Mouse (Mus musculus) neural tube, embryonic 12.5 days (tissue): ENCODE measurements around the gene Mup9. TPM values are rescaled to one million over a fixed set of nuclear protein-coding genes. Genes with fewer than 3 reads are reported as not detected.
"Not testable (repeated sequence)": the region's sequence is repeated elsewhere in the genome, so short reads cannot be mapped to it uniquely, and the experiment has no call there.

Experiments
- ATAC-seq: fragments of 200-750 bp; cut with Nextera tagmentation; 2 replicates; pipeline ENCODE4 v1.8.0; 2017; ENCODE audit warnings: low read depth, mild to moderate bottlenecking, moderate TSS enrichment, moderate library complexity; ENCODE audit not compliant: low FRiP score
- H3K27ac ChIP-seq: fragments of 300-500 bp; sonication (generic); 2 replicates; pipeline ENCODE4 v1.5.1; 2016
- H3K27me3 ChIP-seq: fragments of 300-500 bp; sonication (generic); replicated peaks from 2 replicates; pipeline ENCODE4 v1.6.1; 2016; ENCODE audit warnings: mild to moderate bottlenecking
- H3K36me3 ChIP-seq: fragments of 300-500 bp; sonication (generic); 2 replicates; pipeline ENCODE4 v1.6.1; 2016; ENCODE audit warnings: mild to moderate bottlenecking
- H3K4me1 ChIP-seq: fragments of 300-500 bp; sonication (generic); 2 replicates; pipeline ENCODE4 v1.6.1; 2016
- H3K4me2 ChIP-seq: fragments of 300-500 bp; sonication (generic); replicated peaks from 2 replicates; pipeline ENCODE4 v1.6.1; 2016; ENCODE audit warnings: mild to moderate bottlenecking
- H3K4me3 ChIP-seq: fragments of 300-500 bp; sonication (generic); 2 replicates; pipeline ENCODE4 v1.5.1; 2016
- H3K9ac ChIP-seq: fragments of 300-500 bp; sonication (generic); 2 replicates; pipeline ENCODE4 v1.6.1; 2016; ENCODE audit warnings: mild to moderate bottlenecking
- H3K9me3 ChIP-seq: fragments of 300-500 bp; sonication (generic); 2 replicates; pipeline ENCODE4 v1.6.1; 2016; ENCODE audit warnings: mild to moderate bottlenecking
- WGBS: fragments of 180-500 bp; shearing (Covaris S2); methylation state at CpG from one replicate; pipeline ENCODE4 v1.1.7; 2016; 5-methylcytosine and 5-hydroxymethylcytosine counted together
- polyA plus RNA-seq: library from polyadenylated mRNA; unstranded; fragments of >200 nt; fragmentation: Nextera tagmentation; extraction: Ambion mirVana; gene quantifications from 2 replicates; pipeline ENCODE4 v1.2.1, GENCODE M21; 2016

The Mup9 gene
- polyA plus RNA-seq = 1.0 and 2.7 TPM in 2 replicates

DNA sequence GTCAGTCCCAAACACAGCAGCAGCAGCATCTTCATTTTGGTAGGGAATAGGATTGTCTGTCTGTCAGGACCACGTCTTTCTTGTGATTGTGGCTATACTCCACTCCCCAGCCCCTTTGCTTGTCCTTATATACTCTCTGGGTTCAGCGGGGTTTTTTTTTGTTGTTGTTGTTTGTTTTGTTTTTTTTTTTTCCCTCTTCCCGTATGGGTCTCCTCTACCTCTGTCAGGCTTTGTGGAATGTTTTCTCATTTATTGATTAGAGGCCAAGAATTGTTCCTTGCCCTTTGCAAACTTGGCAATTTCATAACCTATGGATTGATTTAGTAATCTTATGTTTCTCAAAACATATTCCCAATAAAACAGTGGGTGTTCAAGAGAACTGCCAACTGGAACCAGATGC is at the start of gene Mup9:
Mup9 (minus strand) TSS at position 101 of the 400 bp plus-strand sequence.
- 85% methylated on average over 3 of the region's 3 CpGs for WGBS
- not testable (repeated sequence) for ATAC-seq

More for the DNA sequence above, at the start of gene Mup9:
- not testable (repeated sequence) for H3K36me3 ChIP-seq, H3K27me3 ChIP-seq, H3K4me1 ChIP-seq, H3K9me3 ChIP-seq, H3K4me3 ChIP-seq, H3K27ac ChIP-seq, H3K9ac ChIP-seq, H3K4me2 ChIP-seq

Other genes with a start within 250 kb of the Mup9 start
- 0.91 TPM in 1 of 2 replicates, not detected in the other for gene Mup8, start 199.4 kb downstream of the Mup9 start, polyA plus RNA-seq
- gene Mup1, start 80.0 kb upstream of the Mup9 start, polyA plus RNA-seq = not detected in 2 replicates
- 0.84 and 1.5 TPM in 2 replicates for gene Mup10, start 160.2 kb upstream of the Mup9 start, polyA plus RNA-seq
- 1.5 TPM in 1 of 2 replicates, not detected in the other for gene Mup11, start 240.5 kb upstream of the Mup9 start, polyA plus RNA-seq